Mouse (Mus musculus) liver, embryonic 14.5 days (tissue): ENCODE data around the gene Acnat1.

Experiments
- CTCF ChIP-seq: IDR thresholded peaks from 2 replicates; pipeline ENCODE4 v1.5.1; 2016; ENCODE audit warnings: antibody characterized with exemption, low read depth, control low read depth
- EP300 ChIP-seq: IDR thresholded peaks from 2 replicates; pipeline ENCODE4 v1.6.1; 2016; ENCODE audit warnings: antibody characterized with exemption, low read depth

DNA sequence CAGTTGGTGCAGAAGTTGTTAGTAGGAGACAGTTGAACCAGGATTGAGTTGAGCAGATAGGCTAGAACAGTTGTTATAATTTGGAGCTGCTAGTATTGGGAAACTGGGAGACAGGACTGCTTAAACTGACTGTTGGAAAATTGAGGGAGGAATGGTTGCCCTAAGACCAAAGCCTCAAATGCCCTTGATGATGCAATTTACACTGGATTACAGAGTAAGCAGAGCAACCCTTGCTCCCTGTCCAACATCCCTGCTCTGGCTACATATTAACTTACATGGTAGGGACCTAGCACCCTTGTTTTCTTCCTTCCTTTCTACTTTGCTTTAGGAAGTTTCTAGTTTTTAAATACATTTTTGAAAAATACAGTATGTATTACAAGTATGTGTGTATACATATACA lies 11.7 kb upstream of the Acnat1 start:
- TF ChIP-seq CTCF = no peak
- no peak for TF ChIP-seq EP300
